Mouse (Mus musculus): Measurements from ENCODE around the gene Cyp24a1. TPM values are rescaled to one million over a fixed set of nuclear protein-coding genes. Genes with fewer than 3 reads are reported as not detected.
"Not testable (repeated sequence)": the region's sequence is repeated elsewhere in the genome, so short reads cannot be mapped to it uniquely, and the experiment has no call there.

Gene Cyp24a1
- total RNA-seq, 2 experiments from 2014 or later = not detected

DNA sequence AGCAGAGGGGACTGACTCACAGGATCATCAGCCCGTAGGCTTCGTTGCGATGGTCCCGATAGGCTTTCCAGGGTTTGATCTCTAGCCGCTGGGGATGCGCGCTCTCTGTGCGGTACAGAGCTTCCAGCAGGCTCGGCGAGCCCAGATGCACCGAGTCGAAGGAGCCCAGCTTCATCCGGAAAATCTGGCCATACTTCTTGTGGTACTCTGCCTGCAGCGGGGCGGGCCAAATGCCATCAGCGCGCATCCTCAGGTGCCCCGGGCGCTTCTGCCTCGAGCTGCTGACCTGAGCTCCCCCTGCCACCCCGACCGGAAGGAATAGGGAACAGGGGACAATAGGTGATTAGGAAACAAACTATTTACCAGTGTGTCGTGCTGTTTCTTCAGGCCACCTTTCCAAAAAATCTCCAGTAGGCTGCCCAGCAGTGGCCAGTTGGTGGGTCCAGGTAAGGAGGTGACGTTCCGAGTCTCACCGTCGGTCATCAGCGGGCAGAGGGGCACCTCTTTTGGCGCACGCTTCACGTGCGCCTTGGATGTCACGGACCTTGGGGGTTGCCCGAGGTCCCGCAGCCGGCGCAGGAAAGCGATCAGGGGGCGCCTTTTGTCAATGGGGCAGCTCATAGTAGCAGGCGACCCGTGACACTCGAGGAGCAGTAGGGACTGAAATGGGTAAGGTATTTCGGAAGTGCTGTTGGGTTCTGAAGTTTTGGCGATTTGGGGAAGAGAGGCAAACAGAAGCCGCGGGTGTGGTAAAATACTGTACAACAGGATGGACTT lies 603 bp downstream of the Cyp24a1 start, which contains the start of gene Pfdn4:
Gene Pfdn4 (plus strand): TSS at position 275 of the 777 bp plus-strand sequence.
- no peak for ATAC-seq (replicated peaks; ENCODE audit: low FRiP score, poor library complexity, severe bottlenecking)

DNA sequence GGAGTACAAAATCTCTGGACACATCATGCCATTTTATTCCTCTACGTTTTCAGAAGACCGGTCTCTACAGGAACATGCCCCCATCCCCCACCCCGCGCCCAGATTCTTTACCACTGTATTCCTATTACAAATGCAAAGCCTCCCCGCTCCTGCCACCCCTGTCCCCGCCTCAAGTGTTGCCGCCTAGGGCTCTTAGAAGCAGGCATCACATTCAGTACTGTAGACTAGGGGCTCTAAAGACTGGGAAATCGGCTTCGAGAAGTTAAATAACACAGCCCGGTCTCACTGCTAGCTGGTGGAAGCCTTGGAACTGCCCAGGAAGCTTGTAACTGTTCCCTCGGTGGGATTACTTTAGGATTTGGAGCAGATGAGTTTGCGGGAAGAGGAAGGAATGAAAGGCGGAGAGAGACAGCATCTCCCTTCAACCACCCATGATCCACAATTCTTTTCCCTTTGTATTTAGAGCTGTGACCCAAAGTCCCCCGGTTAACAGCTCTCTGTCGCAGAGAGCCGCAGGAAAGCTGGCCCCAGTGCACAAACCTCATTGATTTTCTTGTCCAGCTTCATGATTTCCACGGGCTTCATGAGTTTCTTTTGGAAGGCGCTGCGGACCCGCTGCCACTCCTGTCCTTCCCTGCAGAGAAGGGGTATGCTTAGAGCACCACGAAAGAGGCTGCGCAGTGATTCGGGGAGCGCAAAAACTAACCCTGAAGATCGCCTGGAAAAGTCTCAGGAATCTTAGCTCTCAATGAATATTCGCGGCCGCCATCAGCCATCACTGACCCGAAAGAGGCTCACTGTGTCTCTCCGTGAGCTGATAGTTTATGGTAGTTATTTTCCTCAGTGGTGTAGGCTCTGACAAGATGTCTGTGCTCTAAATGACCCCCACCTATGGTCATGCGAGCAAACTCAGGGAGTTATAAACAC lies 1.9 kb downstream of the Cyp24a1 start:
- ATAC-seq (replicated peaks; ENCODE audit: low FRiP score, poor library complexity, severe bottlenecking) = no peak

DNA sequence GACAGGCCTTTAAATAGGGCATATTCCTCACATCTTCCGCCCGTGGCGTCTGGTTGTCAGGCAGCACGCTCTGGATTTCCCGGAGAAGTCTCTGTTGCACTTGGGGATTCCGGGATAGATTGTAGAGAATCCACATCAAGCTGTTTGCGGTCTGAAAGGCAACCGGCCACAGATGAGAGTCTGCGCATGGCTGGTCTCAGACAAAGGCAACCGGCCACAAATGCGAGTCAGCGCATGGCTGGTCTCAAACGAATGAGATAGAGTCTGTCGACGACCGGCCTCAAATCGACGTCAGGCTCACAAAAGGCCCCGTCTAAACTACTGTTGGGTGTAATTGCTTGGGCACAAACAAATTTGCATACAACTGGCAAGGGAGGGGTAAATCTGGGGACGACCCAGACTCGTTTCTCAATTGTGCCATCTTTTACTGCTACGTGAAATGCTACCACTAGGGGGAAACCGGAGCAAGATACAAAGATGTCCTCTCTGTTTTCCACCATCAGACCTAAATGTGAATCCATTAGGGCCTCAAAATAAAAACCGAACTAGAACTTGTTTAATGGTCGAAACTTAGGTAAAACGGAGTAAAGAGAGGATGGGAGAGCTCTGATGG lies 8.9 kb downstream of the Cyp24a1 start:
- no peak for ATAC-seq (replicated peaks; ENCODE audit: low FRiP score, poor library complexity, severe bottlenecking)

DNA sequence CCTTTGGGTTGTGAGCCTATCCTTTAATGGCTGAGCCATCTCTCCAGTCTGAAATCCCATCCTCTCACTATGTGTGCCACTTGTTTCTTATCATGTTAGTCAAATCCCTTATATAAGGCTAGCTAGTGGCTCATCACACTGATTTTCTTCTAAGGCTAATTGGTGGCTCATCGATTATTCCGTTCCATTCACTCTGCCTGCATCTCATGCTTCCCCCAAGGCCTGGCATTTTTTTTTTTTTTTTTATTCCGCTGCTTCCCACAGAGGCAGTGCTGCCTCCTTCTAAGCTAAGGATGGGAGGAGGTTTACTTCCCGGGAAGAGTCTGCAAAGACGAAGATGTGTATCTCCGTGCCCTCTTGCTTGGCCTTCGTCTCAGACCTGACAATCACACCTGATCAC lies 9.7 kb downstream of the Cyp24a1 start:
- ATAC-seq (replicated peaks; ENCODE audit: low FRiP score, poor library complexity, severe bottlenecking) = no peak

DNA sequence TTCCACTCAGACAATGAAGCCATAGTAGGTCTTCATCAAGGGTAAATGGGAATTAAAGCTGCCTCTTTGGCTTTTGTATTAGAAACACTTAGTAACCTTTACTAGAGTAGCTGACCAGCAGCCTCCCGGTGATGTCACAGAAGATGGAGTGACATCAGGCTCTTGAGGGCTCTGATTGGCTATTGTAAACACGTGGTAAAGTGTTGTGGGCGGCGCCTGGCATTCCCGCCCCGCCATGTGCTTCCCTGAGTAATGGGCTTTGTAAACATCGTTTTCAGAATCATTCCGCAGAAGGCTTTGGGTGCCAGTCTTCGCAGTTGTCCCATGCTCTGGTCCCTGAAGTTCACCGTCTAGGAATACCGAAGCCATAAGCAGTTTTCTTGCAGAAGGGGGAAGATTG lies 13.0 kb downstream of the Cyp24a1 start:
- no peak for ATAC-seq (replicated peaks; ENCODE audit: low FRiP score, poor library complexity, severe bottlenecking)

DNA sequence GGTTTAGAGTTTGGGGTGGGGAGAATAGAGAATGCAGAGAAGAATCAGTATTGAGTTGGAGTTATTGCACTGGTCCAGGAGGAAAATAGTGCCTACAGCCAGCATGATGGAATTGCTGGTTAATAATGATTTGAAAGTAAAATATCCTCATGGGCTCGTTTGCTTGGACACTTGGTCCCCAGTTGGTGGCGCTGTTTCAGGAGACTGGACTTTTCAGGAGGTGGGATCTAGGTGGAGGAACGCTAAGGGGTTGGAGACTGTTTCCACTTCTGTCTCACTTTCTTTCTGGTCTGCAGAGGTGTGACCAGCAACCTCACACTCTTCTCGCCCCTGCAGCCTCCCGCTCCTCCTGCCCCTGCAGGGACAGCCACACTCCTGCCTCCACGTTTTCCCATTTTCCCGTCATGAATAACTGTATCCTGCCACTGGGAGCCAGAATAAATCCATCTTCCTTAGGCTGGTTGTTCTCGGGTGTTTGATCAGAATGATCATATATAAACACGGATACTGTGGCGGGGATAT lies 14.9 kb downstream of the Cyp24a1 start:
- ATAC-seq (replicated peaks; ENCODE audit: low FRiP score, poor library complexity, severe bottlenecking) = no peak

DNA sequence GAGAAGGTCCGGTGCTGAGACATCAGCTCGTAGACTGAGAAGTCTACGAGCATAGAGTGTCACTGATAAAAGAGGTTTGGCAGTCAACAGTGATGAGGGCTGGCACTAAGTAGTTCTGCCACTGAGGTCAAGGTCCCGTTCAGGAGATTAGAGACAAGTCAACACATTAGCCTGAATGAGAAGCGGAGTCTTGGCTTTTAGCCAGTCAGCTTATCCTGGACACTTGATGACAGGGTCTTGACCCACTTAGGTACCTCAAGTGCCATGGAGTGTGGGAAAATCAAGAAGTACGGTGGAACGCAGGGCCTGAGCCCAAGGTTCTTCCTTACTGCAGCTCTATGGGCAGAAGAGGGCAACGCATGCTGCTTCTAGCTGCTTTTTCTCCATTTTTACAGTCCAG lies 20.3 kb downstream of the Cyp24a1 start:
- ATAC-seq (replicated peaks; ENCODE audit: low FRiP score, poor library complexity, severe bottlenecking) = no peak

DNA sequence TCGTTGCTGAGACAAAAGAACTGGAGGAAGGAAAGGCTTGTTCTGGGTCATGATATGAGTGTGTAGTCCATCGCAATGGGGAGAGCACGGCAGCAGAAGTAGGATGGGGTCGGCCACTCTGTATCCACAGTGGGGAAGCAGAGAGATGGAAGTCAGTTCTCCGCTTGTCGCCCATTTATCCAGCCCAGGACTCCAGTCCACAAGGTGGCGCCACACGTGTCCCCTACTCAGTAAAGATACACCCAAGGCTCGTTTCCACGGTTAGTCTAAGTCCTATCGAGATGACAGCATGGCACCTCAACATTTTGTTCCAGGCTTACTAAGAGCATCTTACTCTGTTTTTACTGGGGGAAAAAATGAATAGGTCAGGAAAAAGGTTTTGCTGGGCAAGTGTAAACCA lies 20.7 kb downstream of the Cyp24a1 start:
- no peak for ATAC-seq (replicated peaks; ENCODE audit: low FRiP score, poor library complexity, severe bottlenecking)

DNA sequence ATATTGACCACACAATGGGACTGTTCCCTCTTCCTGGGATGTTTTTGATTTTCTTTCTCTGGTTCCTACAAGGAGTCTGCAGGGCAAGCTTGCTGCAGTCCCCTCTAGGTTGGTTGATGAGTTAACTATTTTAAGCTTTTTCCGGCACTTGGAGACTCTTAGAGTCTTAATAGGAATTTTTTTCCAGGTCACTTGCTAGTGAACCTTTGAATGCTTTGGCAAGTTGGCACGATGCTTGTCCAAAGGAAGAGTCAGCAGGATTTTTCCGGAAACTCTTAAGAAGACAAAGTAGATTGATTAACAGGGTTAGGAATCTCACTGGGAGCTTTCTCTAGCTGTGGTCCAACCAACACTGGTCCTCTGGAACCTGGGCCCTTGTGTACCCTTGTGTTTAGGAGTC lies 21.8 kb downstream of the Cyp24a1 start:
- ATAC-seq (replicated peaks; ENCODE audit: low FRiP score, poor library complexity, severe bottlenecking) = no peak

DNA sequence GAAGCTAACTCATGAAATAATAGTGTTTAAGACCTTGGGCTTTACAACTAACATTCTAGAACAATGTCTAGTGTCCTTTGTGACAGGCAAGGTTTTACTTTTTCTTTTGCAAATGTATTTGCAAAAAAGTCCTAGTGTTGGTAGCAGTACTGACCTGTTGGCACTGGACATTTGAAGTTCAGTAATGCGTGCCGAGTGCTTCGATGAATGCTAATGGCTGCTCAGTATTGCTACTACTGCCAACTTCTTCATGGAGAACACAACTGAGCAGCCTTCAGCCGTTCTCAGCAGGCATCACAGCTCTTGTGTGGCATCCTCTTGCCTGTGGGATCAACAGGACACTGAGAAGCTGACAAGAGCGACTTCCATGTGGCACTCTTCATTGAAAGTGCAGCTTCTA lies 22.8 kb downstream of the Cyp24a1 start:
- no peak for ATAC-seq (replicated peaks; ENCODE audit: low FRiP score, poor library complexity, severe bottlenecking)

DNA sequence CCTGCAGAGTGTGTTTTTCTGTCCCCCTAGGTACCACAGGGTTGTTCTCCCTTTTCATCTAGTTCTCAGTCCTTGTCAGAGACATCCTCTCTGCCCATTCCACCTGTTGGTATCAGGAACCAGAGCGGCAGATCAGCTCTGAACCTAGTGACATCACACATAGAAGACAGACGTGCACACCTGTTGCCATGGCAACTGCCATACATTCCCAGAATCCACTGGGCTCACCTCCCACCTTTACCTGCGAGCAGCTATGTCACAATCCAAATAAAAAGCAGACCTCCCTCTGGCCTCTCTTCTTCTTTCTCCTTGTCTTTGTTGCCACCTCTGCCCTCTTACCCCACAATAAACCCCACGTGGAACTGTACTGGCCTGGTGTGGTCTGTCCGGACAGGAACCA lies 26.4 kb downstream of the Cyp24a1 start:
- ATAC-seq (replicated peaks; ENCODE audit: low FRiP score, poor library complexity, severe bottlenecking) = no peak

DNA sequence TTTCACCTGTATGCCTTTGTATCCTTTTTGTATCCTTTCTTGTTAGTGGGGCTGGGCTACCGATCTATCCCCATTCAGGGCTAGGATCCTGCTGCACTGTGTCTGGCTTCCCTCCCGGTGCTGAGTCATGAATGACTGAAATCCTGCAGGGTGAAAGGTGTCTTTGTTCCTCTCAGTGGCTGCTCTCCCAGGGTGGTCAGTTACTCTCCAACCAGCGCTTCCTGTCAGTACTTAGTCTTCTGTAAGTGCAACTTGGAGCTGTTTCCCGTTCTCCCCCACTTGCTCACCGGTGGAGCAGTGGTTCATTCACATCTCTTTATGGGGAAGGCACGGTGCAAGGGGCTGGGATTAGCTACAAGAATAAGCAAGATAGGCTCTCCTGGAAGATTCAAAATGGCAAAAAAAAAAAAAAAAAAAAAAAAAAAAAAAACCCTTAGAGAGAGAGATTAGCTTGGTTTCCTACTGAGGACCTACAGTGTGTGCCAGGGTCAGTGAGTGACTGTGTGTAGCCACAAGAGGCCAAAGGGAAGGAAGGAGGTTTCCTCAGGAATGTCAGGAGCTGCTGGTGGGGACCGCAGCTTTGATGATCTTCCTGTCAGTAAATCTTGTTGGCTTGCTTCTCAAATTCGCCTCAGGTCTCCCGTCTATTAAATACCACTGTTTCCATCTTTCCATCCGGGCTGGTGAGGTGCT lies 27.2 kb downstream of the Cyp24a1 start:
- no peak for ATAC-seq (replicated peaks; ENCODE audit: low FRiP score, poor library complexity, severe bottlenecking)

DNA sequence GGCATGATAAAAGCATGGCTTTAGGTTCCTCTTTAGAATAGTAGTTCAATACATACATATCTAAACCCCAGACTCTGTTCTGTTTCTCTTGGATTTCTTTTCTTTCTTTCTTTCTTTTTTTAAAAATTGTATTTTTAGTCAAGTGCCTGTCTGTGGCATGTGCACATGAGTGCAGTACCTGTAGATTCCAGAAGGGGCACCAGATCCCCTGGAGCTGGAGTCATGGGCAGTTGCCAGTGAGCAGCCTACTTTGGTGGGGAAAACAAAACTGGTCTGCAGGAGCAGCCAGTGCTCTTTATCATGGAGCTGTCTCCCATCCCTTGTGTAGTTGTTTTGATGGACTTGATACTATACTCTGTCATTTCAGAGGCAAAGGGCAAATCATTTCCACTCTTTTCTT lies 28.9 kb downstream of the Cyp24a1 start:
- ATAC-seq (replicated peaks; ENCODE audit: low FRiP score, poor library complexity, severe bottlenecking) = no peak

DNA sequence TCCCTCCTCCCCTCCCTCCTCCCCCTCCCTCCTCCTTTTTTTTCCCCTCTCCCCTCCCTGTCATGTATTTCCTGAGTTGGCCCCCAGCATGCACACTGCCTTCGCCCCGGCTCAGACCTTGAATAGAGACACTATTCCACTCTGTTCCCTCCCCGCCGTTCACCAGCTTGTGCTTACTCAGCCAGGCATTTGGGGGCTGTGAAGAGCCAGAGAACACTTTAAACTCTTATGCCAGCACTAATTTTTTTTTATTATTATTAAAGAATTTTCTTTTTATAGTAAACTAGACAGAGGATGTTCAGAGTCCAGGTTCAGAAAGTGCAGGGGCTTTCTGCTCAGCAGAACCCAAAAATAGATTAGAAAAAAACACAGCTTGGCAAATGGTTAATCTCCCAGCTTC lies 32.1 kb downstream of the Cyp24a1 start:
- no peak for ATAC-seq (replicated peaks; ENCODE audit: low FRiP score, poor library complexity, severe bottlenecking)

DNA sequence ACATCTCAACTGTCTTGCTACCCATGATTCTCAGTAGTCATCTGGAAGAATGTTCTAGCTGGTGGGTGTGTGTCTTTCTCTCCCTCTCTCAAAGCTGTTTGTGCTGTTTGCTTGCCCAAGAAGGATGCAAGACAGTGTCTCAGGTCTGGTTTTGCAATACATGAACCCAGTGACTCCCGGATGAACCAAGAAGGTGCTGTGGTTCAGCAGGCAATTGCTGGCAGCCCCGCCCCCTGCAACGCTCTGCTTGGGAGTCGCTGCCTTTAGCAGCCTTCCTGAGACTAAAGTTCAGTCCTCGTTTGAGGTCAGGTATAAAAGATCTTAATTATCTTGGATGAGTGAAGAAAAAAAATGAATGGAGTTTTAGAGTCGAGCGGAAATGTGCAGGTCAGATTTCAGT lies 35.3 kb downstream of the Cyp24a1 start:
- no peak for ATAC-seq (replicated peaks; ENCODE audit: low FRiP score, poor library complexity, severe bottlenecking)

DNA sequence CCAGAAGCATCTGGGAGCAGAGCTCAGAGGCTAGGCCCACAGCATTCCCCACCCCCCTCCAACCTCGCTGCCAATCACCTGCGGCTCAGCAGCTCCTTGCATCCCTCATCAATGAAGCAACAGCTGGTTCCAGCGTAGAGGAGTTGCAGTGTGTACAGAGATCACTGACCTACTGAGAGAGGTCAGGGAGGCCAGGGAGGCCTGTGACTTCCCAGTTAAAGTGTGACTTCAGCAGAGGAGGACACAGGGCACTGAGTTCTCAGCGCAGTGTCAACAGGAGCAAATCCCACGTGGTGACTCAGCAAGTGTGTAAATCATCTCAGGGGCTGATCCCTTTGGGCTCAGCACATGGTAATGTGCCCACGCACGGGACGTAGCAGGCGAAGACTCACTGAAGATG lies 37.1 kb downstream of the Cyp24a1 start:
- no peak for ATAC-seq (replicated peaks; ENCODE audit: low FRiP score, poor library complexity, severe bottlenecking)

DNA sequence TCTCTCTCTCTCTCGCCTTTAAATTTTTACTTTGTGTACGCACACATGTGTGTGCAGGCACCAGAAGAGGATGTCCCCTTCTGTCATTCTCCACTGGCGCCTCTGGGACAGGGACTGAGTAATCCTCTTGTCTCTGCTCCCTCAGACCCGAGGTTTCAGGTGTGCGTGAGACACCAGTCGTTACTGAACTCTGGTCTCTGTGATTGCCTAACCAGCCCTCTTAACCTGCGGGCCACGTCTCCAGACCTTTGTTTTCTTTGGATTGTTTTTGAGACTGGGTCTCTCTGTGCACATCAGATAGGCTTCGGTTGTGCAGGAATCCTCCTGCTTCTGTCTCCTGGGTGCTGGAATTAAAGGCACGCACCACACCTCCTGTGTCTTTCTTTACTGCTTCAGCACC lies 37.8 kb downstream of the Cyp24a1 start:
- ATAC-seq (replicated peaks; ENCODE audit: low FRiP score, poor library complexity, severe bottlenecking) = no peak

DNA sequence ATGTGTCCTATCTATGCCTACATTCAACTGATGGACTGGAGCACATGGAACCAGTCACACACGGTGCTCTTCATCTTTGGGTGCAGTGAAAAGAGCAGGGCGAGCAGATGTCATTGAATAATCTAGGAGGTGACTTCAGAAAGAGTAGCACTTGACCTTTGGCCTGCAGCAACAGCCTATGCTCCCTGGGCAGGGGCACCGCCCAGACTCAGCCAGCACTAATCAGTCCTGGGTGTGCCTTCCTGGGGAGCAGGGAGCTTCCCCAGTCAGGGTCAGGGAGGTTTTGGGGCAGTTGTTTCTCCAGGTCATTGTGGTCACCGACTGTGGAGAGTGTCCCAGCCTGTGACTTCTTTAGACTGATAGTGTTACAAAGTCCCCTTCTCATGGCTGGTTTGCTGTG lies 43.1 kb downstream of the Cyp24a1 start:
- ATAC-seq (replicated peaks; ENCODE audit: low FRiP score, poor library complexity, severe bottlenecking) = not testable (repeated sequence)

DNA sequence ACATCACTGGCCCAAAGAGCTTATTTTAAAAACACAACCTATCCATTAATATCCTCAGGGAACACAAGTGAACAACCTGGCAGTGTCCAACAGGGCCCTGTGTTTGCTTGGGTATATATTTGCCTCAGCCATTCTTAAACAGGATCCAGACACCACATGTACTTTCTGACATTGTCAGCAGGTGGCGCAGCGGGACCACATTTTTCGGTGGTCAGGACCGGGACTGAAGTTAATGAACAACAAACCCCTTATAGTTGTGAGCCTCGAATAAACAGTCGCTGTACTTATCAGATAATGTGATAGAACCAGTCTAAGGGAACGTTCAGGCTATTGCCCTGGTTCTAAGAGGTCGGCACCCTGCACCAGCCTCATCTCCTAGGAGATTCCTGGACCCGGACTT lies 46.0 kb downstream of the Cyp24a1 start:
- no peak for ATAC-seq (replicated peaks; ENCODE audit: low FRiP score, poor library complexity, severe bottlenecking)

DNA sequence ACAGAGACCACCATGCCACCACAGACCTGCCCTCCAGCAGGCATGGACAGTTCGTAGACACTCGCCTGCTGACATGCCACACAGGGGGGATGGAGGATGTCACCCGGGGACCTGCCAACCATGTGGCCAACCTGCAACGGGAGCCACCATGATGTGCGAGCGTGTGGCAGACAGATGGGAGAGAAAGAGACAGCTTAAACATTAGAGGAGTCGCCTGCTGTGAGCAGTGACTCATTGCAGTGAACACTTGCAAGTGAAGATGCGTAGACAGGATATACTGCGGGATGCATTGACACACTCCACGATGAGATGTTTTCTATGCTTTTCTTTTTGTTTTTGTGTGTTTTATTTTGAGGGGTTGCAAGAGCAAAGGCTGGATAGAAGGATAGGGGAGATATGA lies 49.3 kb downstream of the Cyp24a1 start:
- no peak for ATAC-seq (replicated peaks; ENCODE audit: low FRiP score, poor library complexity, severe bottlenecking)
